Mouse (Mus musculus) lung, adult 2 months (tissue): ENCODE data around the gene Slc4a8.

Source experiments
- CTCF ChIP-seq: fragments of 200-500 bp; IDR thresholded peaks from 2 replicates; pipeline ENCODE4 v1.5.1; 2011; ENCODE audit warnings: mild to moderate bottlenecking, low read length, control low read depth; ENCODE audit not compliant: insufficient read depth
- POLR2A ChIP-seq: fragments of 200-500 bp; IDR thresholded peaks from 2 replicates; pipeline ENCODE4 v1.6.1; 2011; ENCODE audit warnings: low read depth, mild to moderate bottlenecking, control low read depth, low read length, borderline replicate concordance; ENCODE audit errors: extremely low read depth

DNA sequence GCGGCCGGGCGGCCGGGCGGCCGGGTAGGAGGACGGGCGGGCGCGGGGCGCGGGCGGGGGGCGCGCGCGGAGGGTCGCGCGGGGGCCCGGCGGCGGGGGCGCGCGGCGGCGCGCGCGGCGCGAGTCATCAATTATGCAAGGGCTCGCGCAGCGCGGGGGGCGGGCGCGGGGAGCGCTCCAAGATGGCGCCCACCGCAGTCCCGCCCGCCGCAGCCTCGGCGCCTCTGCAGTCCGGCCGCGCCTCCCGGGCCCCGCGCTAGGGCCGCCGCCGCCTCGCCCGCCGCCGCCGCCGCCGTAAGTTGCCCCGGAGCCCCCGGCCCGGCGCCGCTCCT lies 109.2 kb downstream of the Slc4a8 start:
- TF ChIP-seq CTCF: no peak
- TF ChIP-seq POLR2A: no peak
